Mouse (Mus musculus) testis, adult 2 months (tissue): Measurements from ENCODE around the gene Dnase2a.

ENCODE experiments used
- CTCF ChIP-seq: fragments of 200-500 bp; IDR thresholded peaks from 2 replicates; pipeline ENCODE4 v1.5.1; 2012; ENCODE audit warnings: low read depth, mild to moderate bottlenecking, inconsistent platforms, low read length, moderate library complexity; ENCODE audit not compliant: control insufficient read depth, insufficient read depth, insufficient replicate concordance
- POLR2A ChIP-seq: fragments of 200-500 bp; IDR thresholded peaks from 2 replicates; pipeline ENCODE4 v1.6.1; 2012; ENCODE audit warnings: low read depth, mild to moderate bottlenecking, inconsistent platforms, low read length, moderate library complexity; ENCODE audit not compliant: control insufficient read depth

DNA sequence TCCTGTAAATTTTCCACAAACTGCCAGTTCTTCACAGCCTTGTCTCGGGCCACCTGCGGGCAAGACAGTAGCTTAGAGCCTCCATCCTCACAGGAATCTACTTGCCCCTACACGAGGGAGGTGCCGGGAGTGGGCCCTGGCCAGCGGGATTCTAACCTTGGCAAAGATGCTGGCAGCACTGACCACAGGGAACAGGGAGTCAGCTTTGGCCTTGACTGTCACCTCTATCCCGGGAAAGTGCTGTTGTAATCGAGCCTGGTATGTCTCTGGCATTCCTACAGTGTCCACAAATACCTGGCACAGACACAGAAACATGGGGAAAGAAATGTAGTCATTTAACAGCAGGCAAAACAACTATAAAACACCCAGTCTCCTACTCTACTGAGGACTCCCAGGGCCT is 51.5 kb downstream of the Dnase2a start:
- TF ChIP-seq CTCF = no peak
- no peak for TF ChIP-seq POLR2A
